Mouse (Mus musculus) intestine, postnatal 0 days (tissue): ENCODE data around the gene Krt71. TPM values are rescaled to one million over a fixed set of nuclear protein-coding genes. Genes with fewer than 3 reads are reported as not detected.

Experiments
- ATAC-seq: fragments of 200-750 bp; cut with Nextera tagmentation; 2 replicates; pipeline ENCODE4 v1.8.0; 2017; ENCODE audit warnings: mild to moderate bottlenecking, moderate TSS enrichment, moderate library complexity
- H3K27ac ChIP-seq: fragments of 300-500 bp; sonication (generic); 2 replicates; pipeline ENCODE4 v1.5.1; 2014; ENCODE audit warnings: mild to moderate bottlenecking, low read depth, low read length, moderate library complexity
- H3K27me3 ChIP-seq: fragments of 300-500 bp; sonication (generic); replicated peaks from 2 replicates; pipeline ENCODE4 v1.6.1; 2014; ENCODE audit warnings: low read length, mixed read lengths; ENCODE audit not compliant: control insufficient read depth, insufficient read depth
- H3K36me3 ChIP-seq: fragments of 300-500 bp; sonication (generic); 2 replicates; pipeline ENCODE4 v1.6.1; 2014; ENCODE audit warnings: mild to moderate bottlenecking, moderate library complexity; ENCODE audit not compliant: control insufficient read depth, insufficient read depth
- H3K4me1 ChIP-seq: fragments of 300-500 bp; sonication (generic); replicated peaks from 2 replicates; pipeline ENCODE4 v1.6.1; 2014; ENCODE audit warnings: antibody characterized with exemption, low read length, mixed read lengths; ENCODE audit not compliant: control insufficient read depth, insufficient read depth
- H3K4me2 ChIP-seq: fragments of 300-500 bp; sonication (generic); replicated peaks from 2 replicates; pipeline ENCODE4 v1.6.1; 2014; ENCODE audit warnings: low read depth, mild to moderate bottlenecking, moderate library complexity
- H3K4me3 ChIP-seq: fragments of 300-500 bp; sonication (generic); 2 replicates; pipeline ENCODE4 v1.5.1; 2014; ENCODE audit warnings: low read depth, low read length
- H3K9ac ChIP-seq: fragments of 300-500 bp; sonication (generic); 2 replicates; pipeline ENCODE4 v1.6.1; 2014; ENCODE audit warnings: mild to moderate bottlenecking, low read depth, low read length
- H3K9me3 ChIP-seq: fragments of 300-500 bp; sonication (generic); 2 replicates; pipeline ENCODE4 v1.6.1; 2016; ENCODE audit warnings: mixed run types; ENCODE audit not compliant: control insufficient read depth
- CTCF ChIP-seq: sonication (generic); IDR thresholded peaks from 2 replicates; pipeline ENCODE4 v1.5.1; 2016; ENCODE audit warnings: low read depth, mild to moderate bottlenecking, control low read depth, antibody characterized with exemption, moderate library complexity
- WGBS: fragments of 180-500 bp; shearing (Covaris S2); extraction: QIAGEN DNeasy Blood & Tissue Kit; methylation state at CpG from one replicate; pipeline ENCODE4 v1.1.7; 2014; 5-methylcytosine and 5-hydroxymethylcytosine counted together
- polyA plus RNA-seq: library from polyadenylated mRNA; unstranded; fragments of >200 nt; fragmentation: Nextera tagmentation; extraction: Ambion mirVana; gene quantifications from 2 replicates; pipeline ENCODE4 v1.2.1, GENCODE M21; 2015

Krt71 gene
- polyA plus RNA-seq, 1 experiment from 2014 or later: not detected

DNA sequence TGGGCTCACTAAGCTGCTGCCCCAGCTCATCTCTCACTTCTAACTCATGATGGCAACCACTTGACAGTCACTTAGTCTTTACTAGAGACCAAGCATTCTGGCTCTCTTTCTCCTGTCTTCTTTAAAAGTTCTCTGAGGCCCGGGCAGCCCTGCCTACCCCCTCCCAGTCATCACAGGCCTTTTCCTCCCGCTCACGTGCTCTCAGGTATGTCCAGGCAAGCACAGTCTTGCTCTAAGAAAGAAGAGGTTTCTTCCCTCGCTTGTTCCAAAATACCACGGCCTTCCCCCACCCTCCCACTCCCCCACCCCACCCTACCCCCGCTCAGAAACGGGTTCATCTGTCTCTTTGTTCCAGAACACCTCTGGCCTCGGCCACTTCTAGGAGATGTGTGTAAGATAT lies 27.3 kb upstream of the Krt71 start:
- Histone ChIP-seq H3K36me3 (no peaks in the 10 kb centered on the region), H3K4me1 (no peaks in the 10 kb centered on the region), H3K27me3 (no peaks in the 10 kb centered on the region), H3K9ac (no peak overlapping the region), H3K9me3 (no peaks in the 10 kb centered on the region), H3K27ac (no peak overlapping the region), H3K4me2 (no peak overlapping the region), H3K4me3 (no peak overlapping the region)
- ATAC-seq: no peak
- WGBS: 27% methylated on average over 8 of the region's 8 CpGs
- TF ChIP-seq CTCF: no peak

DNA sequence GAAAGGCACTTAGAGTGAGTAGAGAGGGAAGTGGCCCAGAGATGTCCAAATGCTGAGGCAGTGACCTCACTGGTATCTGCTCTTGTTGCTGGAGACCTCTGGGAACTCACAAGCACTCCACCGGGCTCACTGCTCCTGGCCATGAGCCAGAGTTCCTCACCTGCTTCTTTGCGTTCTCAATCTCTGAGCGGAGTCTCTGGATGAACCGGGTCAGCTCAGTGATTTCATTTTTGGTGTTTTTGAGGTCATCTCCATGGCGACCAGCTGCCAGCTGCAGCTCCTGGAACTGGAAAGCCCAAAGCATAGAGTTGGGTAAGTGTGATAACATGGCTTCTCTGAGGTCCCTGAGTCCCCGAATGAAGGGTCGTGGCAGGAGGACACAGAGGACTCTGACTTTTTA lies 5.1 kb downstream of the Krt71 start:
- H3K36me3 ChIP-seq: no peaks in the 10 kb centered on the region
- no peaks in the 10 kb centered on the region for H3K27me3 ChIP-seq
- H3K4me3 ChIP-seq: no peak overlapping the region
- H3K27ac ChIP-seq: no peak overlapping the region
- H3K9me3 ChIP-seq: no peaks in the 10 kb centered on the region
- H3K4me2 ChIP-seq: no peak overlapping the region
- no peak for ATAC-seq
- WGBS: 65% methylated on average over 7 of the region's 7 CpGs
- no peak overlapping the region for H3K9ac ChIP-seq
- no peaks in the 10 kb centered on the region for H3K4me1 ChIP-seq
- no peak for TF ChIP-seq CTCF

DNA sequence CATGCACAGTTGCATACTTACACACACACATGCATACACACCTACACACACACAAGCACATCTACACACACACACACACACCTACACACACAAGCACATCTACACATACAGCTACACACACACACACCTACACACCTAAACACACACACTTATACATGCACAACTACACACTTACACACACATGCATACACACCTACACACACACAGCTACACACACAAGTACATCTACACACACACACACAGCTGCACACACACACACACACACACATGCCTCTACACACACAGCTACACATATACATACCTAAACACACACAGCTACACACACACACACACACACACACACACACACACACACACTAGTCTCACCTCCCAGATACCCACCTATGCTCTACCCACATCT lies 12.3 kb downstream of the Krt71 start:
- TF ChIP-seq CTCF: no peak
- no peak overlapping the region for H3K4me2 ChIP-seq
- no peak overlapping the region for H3K4me3 ChIP-seq
- H3K9me3 ChIP-seq: no peaks in the 10 kb centered on the region
- H3K4me1 ChIP-seq: no peaks in the 10 kb centered on the region
- no peak for ATAC-seq
- no peaks in the 10 kb centered on the region for H3K27me3 ChIP-seq
- no peak overlapping the region for H3K9ac ChIP-seq
- H3K27ac ChIP-seq: no peak overlapping the region
- no peaks in the 10 kb centered on the region for H3K36me3 ChIP-seq

DNA sequence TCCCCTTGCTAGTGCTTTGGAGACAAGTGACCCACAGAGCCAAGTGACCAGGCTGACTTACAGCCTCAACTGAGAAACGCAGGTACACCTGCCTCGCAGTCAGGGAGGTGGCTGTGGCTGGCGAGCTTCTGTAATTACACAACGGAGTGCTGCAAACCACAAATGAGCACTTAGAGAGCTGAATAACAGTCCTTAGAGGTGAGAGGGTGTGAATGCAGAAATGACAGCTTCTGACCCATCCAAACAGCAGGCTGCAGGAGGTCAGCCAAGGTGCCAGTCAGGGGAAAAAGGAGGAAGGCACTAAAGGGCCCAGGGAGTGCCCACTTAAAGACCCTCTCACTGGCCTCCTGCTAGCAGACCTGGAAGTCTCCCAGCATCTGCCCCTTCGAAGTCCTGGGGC lies 18.2 kb downstream of the Krt71 start:
- Histone ChIP-seq H3K9me3 (no peaks in the 10 kb centered on the region), H3K36me3 (no peaks in the 10 kb centered on the region), H3K27ac (no peak overlapping the region), H3K4me2 (no peak overlapping the region), H3K27me3 (no peaks in the 10 kb centered on the region), H3K4me3 (no peak overlapping the region), H3K9ac (no peak overlapping the region), H3K4me1 (no peaks in the 10 kb centered on the region)
- WGBS: 39% methylated on average over 5 of the region's 5 CpGs
- TF ChIP-seq CTCF: no peak
- no peak for ATAC-seq

DNA sequence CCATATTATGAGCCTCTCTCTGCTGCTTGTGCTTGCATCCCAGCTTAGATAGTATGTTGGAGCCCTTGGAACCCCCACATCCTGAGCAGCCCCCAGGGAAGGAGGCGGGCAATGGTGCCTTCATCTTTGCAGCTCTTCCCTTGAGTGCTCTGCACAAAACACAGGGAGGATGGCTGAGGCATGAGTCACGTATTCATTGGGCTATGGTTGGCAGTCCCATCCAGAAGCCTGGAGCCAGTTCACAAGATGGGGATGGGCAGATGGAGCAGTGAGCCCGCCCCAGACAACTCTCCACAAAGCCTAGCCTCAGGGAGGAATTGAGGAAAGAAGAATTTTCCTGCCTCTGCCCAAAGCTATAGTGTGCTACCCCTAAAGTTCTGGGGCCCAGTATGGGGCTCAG lies 27.1 kb downstream of the Krt71 start:
- ATAC-seq: no peak
- no peaks in the 10 kb centered on the region for H3K36me3 ChIP-seq
- H3K4me3 ChIP-seq: no peak overlapping the region
- no peak overlapping the region for H3K9ac ChIP-seq
- H3K27ac ChIP-seq: no peak overlapping the region
- H3K27me3 ChIP-seq: no peaks in the 10 kb centered on the region
- H3K9me3 ChIP-seq: no peaks in the 10 kb centered on the region
- no peaks in the 10 kb centered on the region for H3K4me1 ChIP-seq
- WGBS: 76% methylated on average over 3 of the region's 3 CpGs
- H3K4me2 ChIP-seq: no peak overlapping the region
- no peak for TF ChIP-seq CTCF

DNA sequence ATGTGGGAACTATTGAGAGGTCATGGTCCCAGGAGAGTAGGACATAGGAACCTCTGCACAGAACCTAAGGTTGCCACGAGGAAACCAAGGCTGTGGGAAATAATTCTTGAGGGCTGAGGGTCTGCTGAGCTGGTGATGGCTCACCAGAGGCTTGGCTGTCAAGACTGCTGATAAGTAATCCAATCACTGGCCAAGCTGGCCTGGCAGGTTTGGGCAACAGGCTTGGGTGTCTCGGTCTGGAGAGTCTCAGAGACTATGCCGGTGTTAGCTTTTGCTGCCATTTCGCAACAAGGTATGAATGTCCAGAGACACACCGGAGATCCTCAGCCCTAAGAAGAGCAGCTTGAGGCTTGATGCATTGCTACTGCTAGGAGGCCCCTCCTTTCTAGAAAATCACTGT lies 28.6 kb downstream of the Krt71 start:
- no peak overlapping the region for H3K27ac ChIP-seq
- TF ChIP-seq CTCF: no peak
- no peak overlapping the region for H3K9ac ChIP-seq
- H3K36me3 ChIP-seq: no peaks in the 10 kb centered on the region
- no peaks in the 10 kb centered on the region for H3K27me3 ChIP-seq
- 36% methylated on average over 5 of the region's 5 CpGs for WGBS
- no peaks in the 10 kb centered on the region for H3K4me1 ChIP-seq
- H3K4me2 ChIP-seq: no peak overlapping the region
- H3K9me3 ChIP-seq: no peaks in the 10 kb centered on the region
- H3K4me3 ChIP-seq: no peak overlapping the region
- no peak for ATAC-seq

DNA sequence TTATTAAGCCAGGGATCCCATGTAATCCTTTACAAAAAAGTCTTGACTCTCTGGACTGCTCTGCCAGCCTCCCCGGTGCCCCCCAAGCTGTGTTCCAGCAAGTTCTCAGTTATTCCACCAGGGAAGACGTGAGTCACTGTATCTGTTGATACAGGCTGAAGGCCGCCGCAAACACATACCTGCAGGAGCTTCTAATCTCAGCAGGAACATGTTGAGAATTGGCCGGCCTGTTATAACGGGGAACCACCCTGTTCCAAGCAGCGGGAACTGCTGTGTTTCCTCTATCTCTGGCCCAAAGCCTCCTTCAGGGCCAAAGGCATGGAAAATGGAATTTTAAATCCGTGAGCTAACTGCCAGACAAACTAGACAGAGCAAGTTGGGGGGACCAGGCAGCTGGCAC lies 29.2 kb downstream of the Krt71 start:
- H3K4me2 ChIP-seq: no peak overlapping the region
- H3K27ac ChIP-seq: no peak overlapping the region
- H3K4me3 ChIP-seq: no peak overlapping the region
- H3K9ac ChIP-seq: no peak overlapping the region
- no peaks in the 10 kb centered on the region for H3K9me3 ChIP-seq
- 51% methylated on average over 8 of the region's 8 CpGs for WGBS
- TF ChIP-seq CTCF: no peak
- H3K4me1 ChIP-seq: no peaks in the 10 kb centered on the region
- H3K36me3 ChIP-seq: no peaks in the 10 kb centered on the region
- ATAC-seq: no peak
- no peaks in the 10 kb centered on the region for H3K27me3 ChIP-seq
